Mouse (Mus musculus) megakaryocyte progenitor cell, adult 5-6 weeks (primary cell): ENCODE results near the gene Per2. TPM values are rescaled to one million over a fixed set of nuclear protein-coding genes. Genes with fewer than 3 reads are reported as not detected.

Experiments used
- ATAC-seq: replicated peaks from 2 replicates; pipeline ENCODE4 v1.8.0; 2016; ENCODE audit warnings: mild to moderate bottlenecking, moderate TSS enrichment, inconsistent platforms; ENCODE audit not compliant: poor library complexity
- total RNA-seq, 2 experiments: library from RNA; stranded (forward) in 1 of 2; stranded (reverse) in 1 of 2; fragments of 157-497, 149-512 nt in 1 of 2; fragments of 200-1000 nt in 1 of 2; gene quantifications; 2 replicates each; pipeline versions ENCODE4 v1.2.3 to v1.2.4; 2015 to 2017

Per2 gene
- total RNA-seq, 2 experiments from 2014 or later: 4.0 to 7.8 TPM

- no peak for ATAC-seq
Observed at GRCm38 (mm10) chr1:91460069-91460468, 945 bp upstream of the Per2 start.

GRCm38 (mm10) chr1:91458223-91458861 is 782 bp downstream of the Per2 start:
- peak; percentile 1; the same call in 1 of the 2 replicates for ATAC-seq

- ATAC-seq: no peak
Observed at GRCm38 (mm10) chr1:91457698-91458097, 1.4 kb downstream of the Per2 start.

GRCm38 (mm10) chr1:91457116-91457515 is 2.0 kb downstream of the Per2 start:
- ATAC-seq: no peak

- peak; percentile 12; the same call in 1 of the 2 replicates for ATAC-seq
Observed at GRCm38 (mm10) chr1:91456301-91456801, 2.8 kb downstream of the Per2 start.

- ATAC-seq: no peak
Observed at GRCm38 (mm10) chr1:91455661-91456161, 3.4 kb downstream of the Per2 start.

- no peak for ATAC-seq
Observed at GRCm38 (mm10) chr1:91454927-91455326, 4.2 kb downstream of the Per2 start.

GRCm38 (mm10) chr1:91454366-91454765 is 4.8 kb downstream of the Per2 start:
- no peak for ATAC-seq

GRCm38 (mm10) chr1:91453932-91454331 is 5.2 kb downstream of the Per2 start:
- ATAC-seq: peak; percentile 40

- no peak for ATAC-seq
Observed at GRCm38 (mm10) chr1:91451547-91452084, 7.5 kb downstream of the Per2 start.

GRCm38 (mm10) chr1:91450851-91451250 is 8.3 kb downstream of the Per2 start:
- ATAC-seq: no peak

- no peak for ATAC-seq
Observed at GRCm38 (mm10) chr1:91448688-91449087, 10.4 kb downstream of the Per2 start.

- no peak for ATAC-seq
Observed at GRCm38 (mm10) chr1:91446511-91446910, 12.6 kb downstream of the Per2 start.

- no peak for ATAC-seq
Observed at GRCm38 (mm10) chr1:91446060-91446459, 13.1 kb downstream of the Per2 start.

- ATAC-seq: no peak
Observed at GRCm38 (mm10) chr1:91444841-91445830, 14.0 kb downstream of the Per2 start.

- ATAC-seq: no peak
Observed at GRCm38 (mm10) chr1:91442350-91442990, 16.7 kb downstream of the Per2 start.

GRCm38 (mm10) chr1:91441855-91442254 is 17.3 kb downstream of the Per2 start:
- ATAC-seq: no peak

GRCm38 (mm10) chr1:91439776-91440175 is 19.3 kb downstream of the Per2 start:
- no peak for ATAC-seq

GRCm38 (mm10) chr1:91437573-91437972 is 21.6 kb downstream of the Per2 start:
- peak; percentile 83 for ATAC-seq

GRCm38 (mm10) chr1:91437083-91437400 is 22.1 kb downstream of the Per2 start:
- no peak for ATAC-seq
